Mouse (Mus musculus): ENCODE measurements around the gene Prrc2b.

The Prrc2b gene

DNA sequence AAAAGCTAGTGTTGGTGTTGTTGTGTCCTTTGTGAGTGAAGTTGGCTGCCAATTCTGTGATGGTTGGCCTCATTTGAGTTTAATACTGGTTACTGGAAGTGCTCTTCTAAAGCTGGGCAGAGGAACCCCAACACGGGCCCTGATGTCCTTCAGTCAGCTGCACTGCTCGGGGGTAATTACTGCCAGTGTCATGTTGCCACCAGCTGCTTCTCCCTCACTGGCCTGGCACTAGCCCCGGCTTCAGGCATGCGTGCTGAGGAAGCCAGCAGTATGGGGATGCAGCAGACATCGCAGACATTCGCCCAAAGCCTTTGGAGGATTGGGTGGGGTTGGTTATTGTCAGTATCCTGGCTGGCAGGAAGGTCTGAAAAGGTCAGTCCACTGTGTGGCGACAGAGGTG lies 36.8 kb downstream of the Prrc2b start:
- no peak for DNase-seq (ENCODE audit: low spot score)

- DNase-seq (ENCODE audit: low spot score), result no peak
Observed at GRCm38 (mm10) chr2:32189060-32189681, 38.3 kb downstream of the Prrc2b start.

DNA sequence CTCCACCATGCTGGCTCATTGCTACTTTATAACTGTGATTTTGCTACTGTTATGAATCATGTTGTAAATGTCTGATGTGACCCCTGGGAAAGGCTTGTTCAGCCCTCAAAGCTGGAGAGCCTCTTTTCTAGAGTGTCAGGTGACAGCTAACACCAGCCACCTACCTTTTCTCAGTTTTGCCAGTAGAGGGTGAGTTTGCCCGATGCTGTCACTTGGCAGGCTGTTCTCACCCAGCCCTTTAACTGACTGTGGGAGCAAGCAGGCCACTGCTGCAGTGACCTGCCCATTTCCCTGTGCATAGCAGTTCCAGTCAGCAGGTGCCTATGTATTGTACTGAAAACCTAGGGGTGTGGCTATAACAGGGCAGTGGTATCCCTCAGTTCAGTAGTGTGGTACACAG lies 39.7 kb downstream of the Prrc2b start:
- no peak for DNase-seq (ENCODE audit: low spot score)

GRCm38 (mm10) chr2:32191872-32192507 lies 41.1 kb downstream of the Prrc2b start:
- peak; percentile 61 for DNase-seq (ENCODE audit: low spot score)

DNA sequence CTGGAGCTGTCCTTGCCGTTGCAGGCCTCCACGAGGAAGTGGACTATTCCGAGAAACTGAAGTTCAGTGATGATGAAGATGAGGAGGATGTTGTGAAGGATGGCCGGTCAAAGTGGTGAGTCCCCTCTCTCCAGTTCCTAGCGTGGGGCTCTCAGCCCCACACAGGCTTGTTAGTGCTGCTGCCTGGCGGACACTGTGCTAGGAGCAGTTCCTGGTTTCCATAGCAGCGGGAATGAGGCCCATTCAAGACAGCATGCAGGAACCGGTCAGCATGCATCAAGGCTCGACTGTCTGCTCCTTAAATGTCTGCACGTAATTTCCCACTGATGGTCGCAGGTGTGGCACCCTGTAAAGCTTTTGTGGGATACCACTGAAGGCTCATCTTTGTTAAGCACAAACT lies 48.1 kb downstream of the Prrc2b start:
- no peak for DNase-seq (ENCODE audit: low spot score)

- no peak for DNase-seq (ENCODE audit: low spot score)
Observed at GRCm38 (mm10) chr2:32200033-32200432, 49.2 kb downstream of the Prrc2b start.

DNA sequence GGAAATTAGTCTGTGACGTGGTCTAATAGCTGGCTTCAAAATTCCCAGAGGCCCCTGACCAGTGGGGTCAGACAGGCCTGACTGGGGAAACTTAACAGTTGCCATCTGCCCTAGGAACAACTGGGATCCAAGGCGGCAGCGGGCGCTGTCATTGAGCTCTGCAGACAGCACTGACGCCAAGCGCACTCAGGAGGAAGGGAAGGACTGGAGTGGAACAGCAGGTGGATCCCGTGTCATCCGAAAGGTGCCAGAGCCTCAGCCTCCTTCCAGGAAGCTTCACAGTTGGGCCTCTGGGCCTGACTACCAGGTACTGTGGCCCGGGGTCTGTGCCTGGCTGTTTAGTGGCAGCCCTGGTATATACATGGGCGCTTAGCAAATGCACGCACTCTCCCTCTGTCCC lies 49.8 kb downstream of the Prrc2b start:
- DNase-seq (ENCODE audit: low spot score), result no peak

DNA sequence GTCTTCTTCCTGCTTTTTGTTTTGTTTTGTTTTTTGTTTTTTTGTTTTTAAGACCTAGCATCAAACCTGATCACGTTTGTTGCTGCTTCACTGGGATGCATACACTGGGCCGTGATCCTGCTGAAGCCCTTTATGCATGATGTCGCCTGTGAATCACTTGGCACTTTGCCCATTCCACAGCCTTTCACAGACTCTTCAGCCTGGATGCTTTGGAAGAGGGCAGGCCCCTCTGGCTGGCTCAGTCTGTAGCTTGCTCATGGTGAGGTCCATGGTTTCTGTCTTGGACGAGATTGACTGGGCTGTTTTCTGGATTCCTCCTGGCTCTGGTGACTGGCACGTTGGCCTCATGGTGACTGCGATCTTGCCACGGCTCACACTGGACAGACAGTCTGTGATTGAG lies 50.6 kb downstream of the Prrc2b start:
- no peak for DNase-seq (ENCODE audit: low spot score)

DNA sequence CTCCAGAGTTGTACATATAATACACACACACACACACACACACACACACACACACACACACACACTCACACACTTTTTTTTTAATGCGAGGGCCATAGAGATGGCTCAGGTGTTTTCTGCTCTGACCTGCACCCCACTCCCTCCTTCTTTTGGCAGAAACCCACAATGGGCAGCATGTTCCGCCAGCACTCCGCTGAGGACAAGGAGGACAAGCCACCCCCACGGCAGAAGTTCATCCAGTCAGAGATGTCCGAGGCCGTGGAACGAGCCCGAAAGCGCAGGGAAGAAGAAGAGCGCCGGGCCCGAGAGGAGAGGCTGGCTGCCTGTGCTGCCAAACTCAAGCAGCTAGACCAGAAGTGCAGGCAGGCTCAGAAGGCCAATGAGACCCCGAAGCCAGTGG lies 53.0 kb downstream of the Prrc2b start:
- DNase-seq (ENCODE audit: low spot score), result no peak

DNA sequence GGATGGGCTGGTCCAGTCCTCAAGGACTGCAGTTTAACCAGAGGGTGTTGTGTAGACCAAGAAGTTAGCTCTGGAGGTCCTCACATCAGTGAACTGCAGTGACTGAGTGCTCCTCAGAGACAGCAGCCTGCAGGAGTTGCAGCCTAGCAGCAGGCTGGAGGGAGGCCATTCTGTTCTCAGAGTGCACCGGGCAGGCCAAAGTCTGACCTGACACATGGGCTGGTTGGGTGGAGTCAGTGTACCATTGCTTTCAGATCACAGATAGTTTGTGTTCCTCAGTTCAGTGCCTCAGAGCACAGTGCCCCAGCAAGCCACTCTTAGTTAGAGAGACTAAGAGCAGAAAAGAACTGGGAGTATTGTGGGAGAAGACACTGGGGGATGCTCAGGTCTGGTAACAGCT lies 56.8 kb downstream of the Prrc2b start:
- no peak for DNase-seq (ENCODE audit: low spot score)

DNA sequence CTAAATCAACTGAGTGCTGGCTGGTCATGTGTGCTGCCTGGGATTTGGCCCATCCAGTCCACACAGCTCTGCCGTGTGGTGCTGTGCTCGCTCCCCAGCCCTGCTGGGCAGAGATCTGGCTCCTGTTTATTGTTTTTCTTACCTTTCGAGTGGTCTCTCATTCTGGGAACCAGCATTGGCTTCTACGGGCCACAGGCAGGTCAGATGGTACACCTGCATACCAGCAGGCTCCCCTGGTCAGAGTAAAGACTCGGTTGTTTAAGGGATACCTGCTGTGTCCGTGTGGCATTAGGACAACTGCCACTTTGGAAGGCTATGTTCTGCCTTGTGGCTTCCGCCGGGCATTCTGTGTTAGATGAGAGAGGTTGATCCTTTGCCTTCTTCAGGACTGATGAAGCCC lies 60.8 kb downstream of the Prrc2b start:
- no peak for DNase-seq (ENCODE audit: low spot score)

DNA sequence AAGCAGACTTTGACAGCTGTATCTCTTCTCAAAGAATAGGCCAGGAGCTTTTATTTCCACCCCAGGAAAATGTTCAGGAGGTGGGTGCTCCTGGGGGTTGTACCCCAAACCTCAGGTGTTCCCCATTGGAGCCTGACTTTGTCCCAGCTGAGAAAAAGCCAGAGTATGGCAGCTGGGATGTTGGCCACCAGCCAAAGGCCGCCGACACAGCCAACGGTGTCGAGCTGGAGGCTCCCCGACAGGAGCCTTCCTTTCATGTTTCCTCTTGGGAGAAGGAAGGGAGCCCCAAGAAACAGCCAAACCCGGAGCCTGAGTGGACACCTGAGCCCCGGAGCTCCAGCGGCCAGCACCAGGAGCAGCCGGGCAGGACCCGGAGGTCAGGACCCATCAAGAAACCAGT lies 62.1 kb downstream of the Prrc2b start:
- no peak for DNase-seq (ENCODE audit: low spot score)

DNA sequence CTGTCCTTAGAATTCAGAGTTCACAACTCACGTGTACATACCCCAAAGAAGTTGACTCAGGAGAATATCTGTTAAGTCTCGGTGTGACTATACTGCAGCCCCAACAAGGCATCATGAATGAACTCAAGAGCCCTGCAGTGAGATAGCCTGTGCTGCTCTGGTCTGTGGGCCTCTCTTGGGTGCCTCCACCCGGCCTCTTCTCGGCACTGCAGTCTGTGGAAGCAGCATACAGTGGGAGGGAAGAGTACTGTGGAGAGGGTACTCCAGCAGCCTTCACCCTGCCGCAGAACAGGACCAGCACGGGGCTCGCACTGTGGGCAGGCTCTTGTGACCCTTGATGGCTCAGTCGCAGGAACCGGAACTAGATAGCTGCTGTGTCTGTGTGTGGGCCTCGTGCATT lies 64.7 kb downstream of the Prrc2b start:
- no peak for DNase-seq (ENCODE audit: low spot score)

DNA sequence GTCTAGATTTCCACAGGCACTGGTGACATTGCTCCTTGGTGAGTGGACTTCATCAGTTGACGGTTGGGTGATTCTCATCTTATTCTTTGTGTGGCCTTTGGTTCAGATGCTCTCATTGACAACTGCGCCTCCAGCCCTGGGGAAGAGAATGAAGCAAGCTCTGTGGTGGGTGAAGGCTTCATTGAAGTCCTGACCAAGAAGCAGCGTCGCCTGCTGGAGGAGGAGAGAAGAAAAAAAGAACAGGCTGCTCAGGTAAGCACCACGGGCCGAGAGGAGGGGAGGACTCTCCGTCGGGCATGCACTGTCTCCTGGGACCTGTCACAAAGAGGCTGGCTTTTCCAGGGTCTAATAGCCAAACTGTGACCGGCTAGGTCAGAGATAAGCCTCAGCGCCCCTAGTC lies 65.6 kb downstream of the Prrc2b start:
- no peak for DNase-seq (ENCODE audit: low spot score)

DNA sequence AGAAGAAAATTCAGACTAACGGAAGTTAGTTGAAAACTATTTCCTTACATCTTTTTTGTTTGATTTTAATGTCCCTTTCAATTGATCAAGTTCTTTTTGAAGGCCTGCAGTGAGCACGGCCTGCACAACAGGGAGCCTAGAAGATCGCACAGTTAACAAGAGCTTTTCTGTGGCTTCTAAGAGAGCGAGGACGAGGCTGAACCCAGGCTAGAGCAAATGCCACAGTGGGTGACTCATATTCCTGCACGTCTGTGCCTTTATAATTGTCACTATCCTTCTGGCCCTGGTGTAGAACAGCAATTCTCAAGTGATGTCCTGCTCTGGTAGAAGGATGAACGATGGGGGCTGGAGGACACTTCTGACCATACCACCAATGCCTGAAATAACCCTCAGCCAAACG lies 66.8 kb downstream of the Prrc2b start:
- no peak for DNase-seq (ENCODE audit: low spot score)

DNA sequence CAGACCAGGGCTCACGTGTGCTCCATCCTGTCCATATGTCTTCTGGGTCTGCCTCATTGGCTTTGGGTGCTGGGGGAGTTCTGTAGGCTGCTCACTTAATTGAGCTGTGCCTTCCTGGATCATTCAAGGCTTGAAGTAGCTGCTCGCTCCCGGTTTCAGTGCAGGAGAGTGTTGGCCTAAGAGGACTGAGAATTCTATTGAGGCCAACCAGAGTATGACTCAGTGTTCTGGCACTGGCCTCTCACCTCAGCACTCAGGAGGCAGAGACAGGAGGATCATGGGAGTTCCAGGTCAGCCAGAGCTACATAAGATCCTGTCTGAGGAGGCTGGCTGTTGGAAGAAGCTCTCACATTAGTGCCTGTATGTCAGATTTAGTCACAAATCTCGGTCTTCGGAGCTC lies 67.2 kb downstream of the Prrc2b start:
- DNase-seq (ENCODE audit: low spot score), result no peak

GRCm38 (mm10) chr2:32218541-32219334 lies 67.9 kb downstream of the Prrc2b start:
- no peak for DNase-seq (ENCODE audit: low spot score)

- DNase-seq (ENCODE audit: low spot score), result no peak
Observed at GRCm38 (mm10) chr2:32219501-32219900, 68.6 kb downstream of the Prrc2b start.

DNA sequence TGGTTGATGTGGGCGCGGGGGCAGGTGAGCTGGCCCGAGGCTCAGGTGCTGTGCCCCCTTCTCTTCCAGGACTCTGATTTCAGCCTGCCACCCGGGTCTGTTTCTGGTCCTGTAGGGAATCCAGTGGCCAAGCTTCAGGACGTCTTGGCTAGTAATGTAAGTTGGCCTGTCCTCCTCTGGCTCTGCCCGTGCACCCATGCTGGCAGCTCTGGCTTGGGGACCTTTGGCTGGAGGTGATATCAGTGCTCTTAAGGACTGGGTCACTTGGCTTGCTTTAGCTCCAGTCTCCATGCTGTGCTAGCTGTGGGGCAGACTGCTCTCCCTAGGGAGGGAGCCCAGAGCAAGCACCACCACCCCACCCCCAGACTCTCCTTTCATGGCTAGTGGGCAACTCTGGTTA lies 69.1 kb downstream of the Prrc2b start:
- DNase-seq (ENCODE audit: low spot score), result no peak

DNA sequence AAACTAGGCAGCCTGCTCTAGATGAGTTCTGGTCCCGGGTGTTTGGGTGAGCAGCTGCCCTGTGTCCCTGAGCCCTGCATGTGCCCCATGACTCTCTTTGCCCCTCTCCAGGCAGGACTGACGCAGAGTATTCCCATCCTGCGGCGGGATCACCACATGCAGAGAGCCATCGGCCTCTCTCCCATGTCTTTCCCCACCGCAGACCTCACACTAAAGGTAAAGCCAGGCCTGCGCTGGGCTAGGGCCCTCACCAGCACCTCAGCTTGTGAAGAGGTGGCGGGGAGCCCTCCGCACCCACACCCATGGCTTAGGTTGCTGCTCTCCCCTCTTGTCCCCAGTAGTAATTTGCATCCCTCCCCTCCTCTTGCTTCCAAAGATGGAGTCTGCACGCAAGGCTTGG lies 70.1 kb downstream of the Prrc2b start:
- DNase-seq (ENCODE audit: low spot score), result no peak

GRCm38 (mm10) chr2:32221577-32221976 lies 70.7 kb downstream of the Prrc2b start:
- DNase-seq (ENCODE audit: low spot score), result no peak

DNA sequence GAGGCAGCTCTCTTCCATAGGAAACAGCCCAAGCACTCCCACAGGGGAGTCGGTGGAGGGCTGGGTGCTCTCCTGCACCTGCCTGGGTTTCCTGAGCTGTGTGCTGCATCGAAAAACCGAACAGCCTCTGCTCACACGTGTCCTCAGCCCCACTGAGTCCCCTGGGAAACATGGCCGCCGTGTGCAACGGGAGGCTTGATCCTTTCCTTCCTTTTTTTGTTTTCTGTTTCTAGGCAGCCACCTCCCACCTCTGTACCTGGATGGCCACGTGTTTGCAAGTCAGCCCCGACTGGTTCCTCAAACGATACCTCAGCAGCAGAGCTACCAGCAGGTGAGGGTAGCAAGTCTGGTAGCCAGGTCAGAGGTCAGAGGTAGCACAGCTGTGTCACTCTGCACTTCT lies 71.2 kb downstream of the Prrc2b start:
- no peak for DNase-seq (ENCODE audit: low spot score)

DNA sequence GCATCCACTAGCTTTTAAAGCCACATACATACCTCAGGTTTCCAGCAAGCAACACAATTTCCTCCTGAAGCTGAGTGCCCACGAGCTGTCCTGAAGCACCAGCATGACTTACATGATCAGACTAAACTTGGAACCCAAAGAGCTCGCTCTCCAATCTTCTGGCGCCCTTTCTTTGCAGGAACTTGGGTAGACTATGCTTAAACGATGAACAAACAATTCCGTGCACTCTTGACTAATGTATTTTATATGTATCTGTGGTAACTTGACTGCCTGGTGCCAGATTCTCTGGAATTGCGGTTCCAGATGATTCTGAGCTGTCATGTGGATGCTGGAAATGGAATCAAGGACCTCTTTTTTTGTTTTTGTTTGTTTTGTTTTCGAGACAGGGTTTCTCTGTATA lies 84.6 kb downstream of the Prrc2b start:
- no peak for DNase-seq (ENCODE audit: low spot score)
